Comparison of ENCODE assay signal across 8 mouse cellular contexts in genomic region chr10:93763074-93763473, GRCm38 (mm10).
DNase-seq lines count a peak whose midpoint lies in the region; ATAC-seq lines count a peak whose summit lies in the region.

No protein-coding gene starts in this region.

- ATAC-seq in inflammation-experienced regulatory T-cells, adult 6 months, result peak; percentile 43

- peak; percentile 32 to 52 for DNase-seq in heart, postnatal 36 days
- DNase-seq in heart, postnatal 25 days (ENCODE audit: low spot score), result no peak
- peak; percentile 78 for DNase-seq in CD4-positive, CD25-positive, alpha-beta regulatory T cell, adult 2 months (ENCODE audit: low read depth, low spot score)
- DNase-seq in adrenal gland, adult 18-20 months (ENCODE audit: low spot score in 2 of 2), result peak; percentile 36 to 55
- DNase-seq in natural killer cell, adult 2 months (ENCODE audit: low spot score in 2 of 2), result peak; percentile 14 to 34
- no peak for DNase-seq in cerebellum, adult 9-11 months
- DNase-seq in frontal cortex, adult 2 months (ENCODE audit: extremely low spot score in 1 of 2, low spot score in 1 of 2), result no peak

- intact Hi-C loops in heart, postnatal 36 days (cut with DNase I), result loop anchor here (2.0 kb wide), 1 partner anchor 152 kb away; no protein-coding TSS in a partner anchor
- intact Hi-C loops in heart, postnatal 25 days (cut with DNase I), result loop anchor here (5.0 kb wide), 1 partner anchor 151 kb away; no protein-coding TSS in a partner anchor

Comparison
In these comparisons a context has a peak if more than half of its experiments do, and no peak if none do; other contexts are left out.
1. DNase-seq: peak in heart, postnatal 36 days (2 of 2), CD4-positive, CD25-positive, alpha-beta regulatory T cell, adult 2 months (single experiment), adrenal gland, adult 18-20 months (2 of 2) and natural killer cell, adult 2 months (2 of 2); none in heart, postnatal 25 days (single experiment), cerebellum, adult 9-11 months (single experiment) and frontal cortex, adult 2 months (0 of 2).